Mouse (Mus musculus) lung, postnatal 0 days (tissue): ENCODE data around the gene Col10a1. TPM values are rescaled to one million over a fixed set of nuclear protein-coding genes. Genes with fewer than 3 reads are reported as not detected.

Experiments
- polyA plus RNA-seq: library from polyadenylated mRNA; unstranded; fragments of >200 nt; fragmentation: Nextera tagmentation; extraction: Ambion mirVana; gene quantifications from 2 replicates; pipeline ENCODE4 v1.2.1, GENCODE M21; 2015

The Col10a1 gene
- polyA plus RNA-seq, 1 experiment from 2014 or later = 0.11 TPM

Other genes with a start within 250 kb of the Col10a1 start
- gene Dse, start 182.3 kb upstream of the Col10a1 start, polyA plus RNA-seq = 15.4 and 17.0 TPM in 2 replicates
- gene Tspyl1, start 107.8 kb upstream of the Col10a1 start, polyA plus RNA-seq = 73.3 and 79.6 TPM in 2 replicates
- 7.7 and 9.7 TPM in 2 replicates for gene Tspyl4, start 92.5 kb upstream of the Col10a1 start, polyA plus RNA-seq
- gene Nt5dc1, start 28.6 kb downstream of the Col10a1 start, polyA plus RNA-seq = 11.3 and 12.7 TPM in 2 replicates
- 4.8 and 5.3 TPM in 2 replicates for gene Frk, start 93.4 kb downstream of the Col10a1 start, polyA plus RNA-seq